Mouse (Mus musculus) olfactory bulb, adult 2 months (tissue): Measurements from ENCODE around the gene Pgpep1l.

ENCODE experiments used
- CTCF ChIP-seq: fragments of 200-500 bp; IDR thresholded peaks from 2 replicates; pipeline ENCODE4 v1.5.1; 2012; ENCODE audit warnings: low read depth, mild to moderate bottlenecking, low read length, moderate library complexity; ENCODE audit not compliant: insufficient read depth
- POLR2A ChIP-seq: fragments of 200-500 bp; IDR thresholded peaks from 2 replicates; pipeline ENCODE4 v1.6.1; 2012; ENCODE audit warnings: mild to moderate bottlenecking, low read depth, low read length, moderate library complexity; ENCODE audit not compliant: insufficient read depth

GRCm38 (mm10) chr7:68277897-68278270, 13.9 kb upstream of the Pgpep1l start:
- TF ChIP-seq POLR2A (no peak), CTCF (no peak)
